Mouse (Mus musculus): Measurements from ENCODE around the gene Tvp23a.

DNA sequence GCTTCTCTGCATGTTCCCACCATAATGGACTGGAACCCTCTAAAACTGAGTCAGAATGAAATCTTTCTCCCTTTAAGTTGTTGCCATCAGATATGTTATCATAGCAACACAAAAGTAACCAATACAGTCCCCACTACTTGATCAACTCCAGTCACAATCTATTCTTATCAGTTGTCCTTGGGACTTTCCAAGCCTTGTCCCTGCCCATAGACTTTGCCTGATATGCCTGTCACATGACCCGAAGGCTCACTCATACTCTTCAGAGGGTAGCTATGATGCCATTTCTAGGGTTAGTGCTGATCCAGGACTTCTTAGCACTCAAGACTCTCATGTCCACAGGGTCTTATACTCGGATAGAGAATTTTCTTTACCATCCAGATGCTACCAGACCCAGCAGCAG, 13.0 kb upstream of the Tvp23a start:
- TF ChIP-seq CTCF (IDR thresholded peaks at IDR 0.05; ENCODE audit: low read depth) = no peak
- TF ChIP-seq EP300 (optimal IDR thresholded peaks at IDR 0.05) = no peak

Data from stomach, postnatal 0 days (tissue).